Mouse (Mus musculus) embryo, embryonic 11.5 days (tissue): ENCODE results near the gene Olfr190.
"Not testable (repeated sequence)": the region's sequence is repeated elsewhere in the genome, so short reads cannot be mapped to it uniquely, and the experiment has no call there.

ENCODE experiments used
- DNase-seq: peaks from one replicate; pipeline ENCODE4 v3.0.0-alpha.2; 2012; ENCODE audit warnings: low read depth, low spot score

Olfr190 gene

GRCm38 (mm10) chr16:59077905-59078304, at the start of gene Olfr190:
TSS of gene Olfr190 (minus strand) at chr16:59078005.
- DNase-seq = no peak

DNA sequence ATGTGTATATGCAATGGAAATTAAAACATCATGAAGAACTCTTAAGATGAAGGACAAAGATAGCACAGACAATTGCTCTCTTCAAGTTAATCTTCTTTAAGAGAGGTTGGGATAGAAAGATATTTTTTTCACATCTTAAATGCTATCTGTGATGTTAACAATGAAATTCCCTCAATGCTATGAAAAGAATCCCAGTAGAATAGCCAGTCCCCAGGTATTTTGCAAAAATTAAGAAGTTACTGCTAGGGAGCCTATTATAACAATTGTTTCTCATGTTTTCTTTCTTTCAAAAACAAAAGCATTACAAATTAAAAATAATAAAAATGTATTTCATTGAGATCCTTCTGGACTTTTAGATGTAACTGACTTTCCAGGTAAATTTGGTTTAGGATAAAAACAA, 43.2 kb upstream of the Olfr190 start, which contains the start of gene Olfr194:
Olfr194 (minus strand) TSS at position 101 of the 400 bp plus-strand sequence.
- no peak for DNase-seq

DNA sequence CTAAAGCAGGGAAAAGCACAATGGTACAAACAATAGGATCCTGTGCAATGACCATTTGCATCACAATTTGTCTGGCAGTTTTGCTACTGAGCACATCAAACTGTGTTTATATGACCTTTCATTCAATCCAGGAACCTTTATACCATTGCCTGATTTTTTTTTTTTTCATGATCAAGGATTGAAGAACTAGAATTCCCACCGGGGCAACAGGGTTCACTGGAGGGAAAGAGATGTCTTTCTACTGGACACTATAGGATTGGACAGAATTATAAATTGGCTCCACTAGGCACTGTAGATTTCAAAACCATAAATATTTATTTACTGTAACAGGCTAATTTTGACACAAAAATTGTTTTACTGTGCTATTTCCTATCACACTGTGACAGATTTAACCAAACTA, 34.0 kb upstream of the Olfr190 start, which contains the start of gene Olfr193:
Olfr193 (minus strand) TSS at position 101 of the 400 bp plus-strand sequence.
- no peak for DNase-seq

- not testable (repeated sequence) for DNase-seq
These were observed 30.7 kb upstream of the Olfr190 start for GRCm38 (mm10) chr16:59108522-59108921.

GRCm38 (mm10) chr16:59105312-59105711, 27.5 kb upstream of the Olfr190 start:
- no peak for DNase-seq

- not testable (repeated sequence) for DNase-seq
These were observed 11.9 kb upstream of the Olfr190 start, which contains the start of gene Olfr191 for GRCm38 (mm10) chr16:59089722-59090121. TSS of gene Olfr191 (minus strand) at chr16:59089822.

DNA sequence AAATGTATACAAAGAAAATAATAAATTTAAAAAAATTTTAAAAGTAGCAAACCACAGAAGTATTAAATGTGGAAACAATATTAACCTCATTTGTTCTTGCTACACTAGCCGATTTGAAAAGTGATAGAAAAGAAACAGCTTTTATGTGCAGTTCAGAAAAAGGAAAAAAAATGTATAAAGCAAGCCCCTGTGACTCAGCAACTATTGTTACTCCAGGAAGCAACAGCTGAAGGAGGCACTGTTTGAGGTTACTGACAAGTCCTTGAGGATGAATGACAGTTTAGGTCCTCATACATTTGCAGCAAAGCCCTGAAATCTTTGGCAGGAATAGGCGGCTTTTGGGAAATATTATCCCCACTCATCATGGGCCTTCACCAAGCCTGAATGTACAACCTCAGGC, 3.3 kb upstream of the Olfr190 start:
- DNase-seq = not testable (repeated sequence)

DNA sequence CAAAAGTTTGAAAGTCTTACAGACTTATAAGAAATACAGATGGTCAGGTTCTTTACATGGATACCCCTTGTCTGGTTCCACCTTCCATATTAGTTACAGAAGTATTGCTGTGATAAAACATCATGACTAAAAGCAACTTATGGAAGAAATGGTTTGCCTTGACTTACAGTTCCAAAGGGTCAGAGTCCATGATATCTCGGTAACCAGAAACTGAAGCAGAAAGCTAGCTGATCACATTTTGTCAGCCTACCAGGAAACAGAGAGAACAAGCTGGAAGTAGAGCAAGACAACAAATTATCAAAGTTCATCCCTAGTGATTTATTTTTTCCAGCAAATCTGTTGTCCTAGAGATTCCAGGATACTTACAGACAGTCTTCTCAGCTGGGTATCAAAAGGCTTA, 4.3 kb downstream of the Olfr190 start:
- DNase-seq = no peak

GRCm38 (mm10) chr16:59071755-59072154, 6.0 kb downstream of the Olfr190 start:
- no peak for DNase-seq

- DNase-seq = not testable (repeated sequence)
These were observed 15.4 kb downstream of the Olfr190 start for GRCm38 (mm10) chr16:59062411-59062810.

GRCm38 (mm10) chr16:59049286-59049685, 28.5 kb downstream of the Olfr190 start:
- DNase-seq = not testable (repeated sequence)

- no peak for DNase-seq
These were observed 28.9 kb downstream of the Olfr190 start for GRCm38 (mm10) chr16:59048860-59049259.

DNA sequence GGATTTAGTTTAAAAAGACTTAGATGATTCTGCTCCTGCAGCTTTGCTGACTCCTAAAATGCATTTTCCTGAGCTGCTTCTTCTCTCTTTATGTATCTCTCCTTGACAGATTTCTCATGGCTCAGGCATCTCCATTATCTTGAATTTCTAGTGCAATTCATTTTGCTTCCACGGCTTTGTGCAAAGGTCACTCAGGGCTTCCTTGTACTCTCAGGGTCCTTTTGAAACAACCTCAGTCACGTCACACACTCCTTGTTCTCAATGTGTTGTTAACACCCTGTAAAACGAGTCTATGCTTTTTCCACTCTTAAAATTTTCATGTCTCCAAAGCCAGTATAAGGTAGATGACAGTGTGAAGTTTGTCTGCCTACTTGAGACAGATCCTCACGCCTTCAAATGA, 30.2 kb downstream of the Olfr190 start:
- no peak for DNase-seq

GRCm38 (mm10) chr16:59045835-59046234, 32.0 kb downstream of the Olfr190 start:
- DNase-seq = no peak

GRCm38 (mm10) chr16:59039710-59040109, 38.1 kb downstream of the Olfr190 start, which contains the start of gene Olfr187:
TSS of gene Olfr187 (minus strand) at chr16:59039767.
- DNase-seq = no peak

DNA sequence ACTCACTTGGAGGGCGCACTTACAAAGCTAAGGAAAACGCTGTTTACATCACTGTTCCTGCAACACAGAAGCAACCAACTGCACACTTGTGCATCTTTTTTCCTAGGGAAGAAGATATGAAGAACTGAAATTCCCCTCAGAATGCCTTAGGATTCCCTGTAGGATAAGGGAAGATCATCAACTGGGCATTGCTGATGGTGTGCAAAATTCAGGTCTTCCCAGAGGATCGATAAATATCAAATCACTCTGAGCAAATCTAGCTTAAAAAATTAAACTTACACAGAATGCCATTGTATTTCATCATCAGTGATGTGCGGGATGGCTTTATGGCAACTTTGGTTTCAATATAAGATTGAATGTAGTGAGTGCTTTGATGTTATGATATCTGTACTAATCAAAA, 47.6 kb downstream of the Olfr190 start, which contains the start of gene Olfr186:
Olfr186 (minus strand) TSS at position 101 of the 400 bp plus-strand sequence.
- DNase-seq = no peak
